Mouse (Mus musculus) layer of hippocampus, adult 2 months (tissue): ENCODE data around the gene Mrpl34. TPM values are rescaled to one million over a fixed set of nuclear protein-coding genes. Genes with fewer than 3 reads are reported as not detected.
A peak's percentile ranks its signal among the peaks of the same experiment; 100 is the strongest.

Source experiments
- DNase-seq, 2 experiments: peaks; one replicate each; pipeline ENCODE4 v3.0.0; 2022; ENCODE audit warnings: low spot score in 2 of 2
- H3K27ac ChIP-seq: fragments of 200-600 bp; 2 replicates; pipeline ENCODE4 v1.8.1; 2022
- H3K4me3 ChIP-seq: fragments of 200-600 bp; 2 replicates; pipeline ENCODE4 v1.8.1; 2022; ENCODE audit warnings: mild to moderate bottlenecking
- CTCF ChIP-seq: fragments of 200-600 bp; conservative IDR thresholded peaks from 2 replicates; pipeline ENCODE4 v1.8.1; 2022; ENCODE audit warnings: antibody characterized with exemption, mild to moderate bottlenecking, moderate library complexity
- total RNA-seq, 2 experiments: library from RNA; stranded (reverse); gene quantifications; 2 replicates each; pipeline ENCODE4 v1.2.3; 2021

Gene Mrpl34
- total RNA-seq, 2 experiments from 2014 or later = 39.7 to 45.4 TPM

DNA sequence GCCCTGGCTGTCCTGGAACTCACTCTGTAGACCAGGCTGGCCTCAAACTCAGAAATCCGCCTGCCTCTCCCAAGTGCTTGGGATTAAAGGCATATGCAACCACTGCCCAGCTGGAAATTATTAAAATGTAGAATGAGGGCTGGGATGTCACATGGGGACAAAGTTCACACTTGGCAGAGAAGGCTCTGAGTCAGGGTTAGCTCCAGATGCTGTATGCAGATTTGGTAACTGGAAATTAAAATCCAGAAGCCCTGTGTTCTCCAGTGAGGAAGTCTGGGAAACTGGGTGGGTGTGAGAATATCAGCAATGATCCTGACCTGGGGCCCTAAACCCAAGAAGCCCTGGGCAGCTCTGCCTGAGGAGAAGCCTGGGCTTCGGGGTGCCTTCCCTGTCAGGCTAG, 44.6 kb downstream of the Mrpl34 start:
- TF ChIP-seq CTCF = no peak
- DNase-seq = no peak
- Histone ChIP-seq H3K27ac (no peak overlapping the region), H3K4me3 (no peak overlapping the region)

DNA sequence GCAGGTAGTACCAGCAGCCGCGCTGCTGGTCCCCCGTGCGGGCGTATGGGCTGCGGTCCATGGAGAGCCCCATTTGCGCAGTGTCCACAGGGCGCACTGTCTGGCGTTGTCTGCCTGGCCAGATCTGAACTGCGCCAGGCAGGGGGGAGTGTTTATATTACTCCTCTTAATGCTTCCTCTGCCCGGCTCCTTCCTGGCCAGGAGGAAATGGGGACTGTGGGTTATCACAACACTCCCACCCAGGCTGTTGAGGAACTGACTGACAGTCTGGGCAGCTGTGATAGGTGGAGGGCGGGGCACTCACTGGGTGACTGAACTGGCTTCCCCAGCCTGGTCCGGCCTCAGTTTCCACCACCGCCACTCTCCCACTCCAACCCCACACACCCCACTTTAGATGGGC, 46.9 kb downstream of the Mrpl34 start, which contains the start of gene Plvap:
Gene Plvap (minus strand): TSS at position 109 of the 400 bp plus-strand sequence.
- Histone ChIP-seq H3K27ac (no peak within 1 kb of the TSS), H3K4me3 (no peak within 1 kb of the TSS)
- DNase-seq = no peak
- TF ChIP-seq CTCF = no peak

DNA sequence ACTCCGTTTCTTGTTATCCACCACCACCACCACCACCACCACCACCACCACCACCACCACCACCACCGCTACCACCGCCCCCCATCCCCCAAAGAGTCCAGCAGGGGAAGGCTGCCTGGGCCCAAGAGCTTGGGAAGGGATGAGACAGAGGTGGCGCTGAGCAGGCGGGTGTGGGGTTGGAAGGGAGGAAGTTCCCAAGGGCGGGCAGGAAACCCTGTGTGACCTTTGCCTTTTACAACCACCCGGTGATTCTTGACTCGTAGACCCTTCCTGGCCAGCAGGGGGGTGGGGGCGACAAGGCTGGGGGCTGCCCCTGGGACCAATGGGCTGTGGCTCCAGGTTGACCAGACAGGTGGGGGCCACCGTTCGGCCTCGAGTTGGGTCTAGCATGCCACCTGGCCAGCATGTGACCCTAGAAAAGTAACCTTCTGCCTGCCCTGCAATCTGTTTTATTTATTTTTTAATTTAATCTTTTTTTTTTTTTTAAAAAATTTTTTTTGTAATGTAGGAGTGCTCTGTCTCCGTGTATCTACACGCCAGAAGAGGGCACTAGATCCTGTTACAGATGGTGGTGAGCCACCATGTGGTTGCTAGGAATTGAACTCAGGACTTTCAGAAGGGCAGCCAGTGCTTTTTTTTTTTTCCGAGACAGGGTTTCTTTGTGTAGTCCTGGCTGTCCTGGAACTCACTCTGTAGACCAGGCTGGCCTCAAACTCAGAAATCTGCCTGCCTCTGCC, 48.4 kb downstream of the Mrpl34 start:
- Histone ChIP-seq H3K27ac (no peak overlapping the region), H3K4me3 (no peak overlapping the region)
- TF ChIP-seq CTCF = peak; percentile 52
- no peak for DNase-seq

DNA sequence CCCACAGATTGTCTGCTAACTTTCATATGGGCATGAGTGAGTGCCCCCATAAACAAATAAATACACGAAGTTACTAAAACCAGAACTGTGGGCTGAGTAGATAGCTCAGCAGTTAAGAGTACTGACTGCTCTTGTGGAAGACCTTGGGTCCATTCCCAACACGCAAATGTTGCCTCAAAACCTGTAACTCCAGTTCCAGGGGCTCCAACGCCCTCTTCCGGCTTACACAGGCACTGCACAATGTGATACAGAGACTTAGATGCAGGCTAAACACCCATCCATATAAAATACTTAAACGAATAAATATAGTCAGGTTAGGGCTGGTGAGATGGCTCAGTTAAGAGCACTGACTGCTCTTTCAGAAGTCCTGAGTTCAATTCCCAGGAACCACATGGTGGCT, 50.3 kb downstream of the Mrpl34 start:
- no peak overlapping the region for H3K27ac ChIP-seq
- no peak for DNase-seq
- TF ChIP-seq CTCF = peak; percentile 23; the same call in 1 of the 2 replicates
- no peak overlapping the region for H3K4me3 ChIP-seq

Other genes with a start within 250 kb of the Mrpl34 start
- 10 to 100 TPM; 33.7 to 33.8 TPM for gene Myo9b, start 192.2 kb upstream of the Mrpl34 start, total RNA-seq
- gene Haus8, start 192.0 kb upstream of the Mrpl34 start, total RNA-seq = 1 to 10 TPM; 7.0 to 9.4 TPM
- gene Use1, start 98.1 kb upstream of the Mrpl34 start, total RNA-seq = 100 to 1,000 TPM; 107 to 117 TPM
- 10 to 100 TPM; 15.4 to 15.9 TPM for gene Ocel1, start 93.7 kb upstream of the Mrpl34 start, total RNA-seq
- gene Nr2f6, start 83.0 kb upstream of the Mrpl34 start, total RNA-seq = 10 to 100 TPM; 41.9 TPM
- gene Ushbp1, start 69.2 kb upstream of the Mrpl34 start, total RNA-seq = 1 to 10 TPM; 3.3 to 4.3 TPM
- 100 to 1,000 TPM in 1 of 2 experiments, 10 to 100 TPM in 1; 98.3 to 102 TPM for gene Babam1, start 68.1 kb upstream of the Mrpl34 start, total RNA-seq
- under 1 TPM; 0.67 to 0.88 TPM for gene Ankle1, start 58.9 kb upstream of the Mrpl34 start, total RNA-seq
- 100 to 1,000 TPM; 260 to 270 TPM for gene Abhd8, start 1.3 kb upstream of the Mrpl34 start, total RNA-seq
- gene Dda1, start 4.2 kb downstream of the Mrpl34 start, total RNA-seq = 10 to 100 TPM; 83.2 to 89.7 TPM
- 10 to 100 TPM; 52.9 to 55.3 TPM for gene Ano8, start 21.0 kb downstream of the Mrpl34 start, total RNA-seq
- 10 to 100 TPM; 28.7 to 32.1 TPM for gene Gtpbp3, start 23.1 kb downstream of the Mrpl34 start, total RNA-seq
- 1 to 10 TPM; 7.3 to 7.7 TPM for gene Plvap, start 46.8 kb downstream of the Mrpl34 start, total RNA-seq
- not detected for gene Ccdc194, start 60.8 kb downstream of the Mrpl34 start, total RNA-seq
- 1 to 10 TPM; 3.4 to 5.0 TPM for gene Bst2, start 72.5 kb downstream of the Mrpl34 start, total RNA-seq
- gene Mvb12a, start 78.0 kb downstream of the Mrpl34 start, total RNA-seq = 10 to 100 TPM; 33.8 to 34.9 TPM
- gene Tmem221, start 93.9 kb downstream of the Mrpl34 start, total RNA-seq = under 1 TPM; 0.22 to 0.31 TPM
- not detected for gene Nxnl1, start 101.6 kb downstream of the Mrpl34 start, total RNA-seq
- gene Slc27a1, start 103.9 kb downstream of the Mrpl34 start, total RNA-seq = 100 to 1,000 TPM; 125 to 126 TPM
- gene Pgls, start 127.2 kb downstream of the Mrpl34 start, total RNA-seq = 10 to 100 TPM; 27.5 to 34.4 TPM
- 1 to 10 TPM; 3.8 TPM for gene Fam129c, start 132.7 kb downstream of the Mrpl34 start, total RNA-seq
- gene Colgalt1, start 146.0 kb downstream of the Mrpl34 start, total RNA-seq = 10 to 100 TPM; 52.4 to 60.1 TPM
- 100 to 1,000 TPM; 263 to 264 TPM for gene Unc13a, start 206.8 kb downstream of the Mrpl34 start, total RNA-seq
- 1 to 10 TPM; 5.3 TPM for gene Jak3, start 211.3 kb downstream of the Mrpl34 start, total RNA-seq
- gene Insl3, start 224.3 kb downstream of the Mrpl34 start, total RNA-seq = 1 to 10 TPM in 1 of 2 experiments, not detected in 1; 2.1 TPM
- under 1 TPM; 0.72 to 0.81 TPM for gene B3gnt3, start 236.8 kb downstream of the Mrpl34 start, total RNA-seq